Mouse (Mus musculus): ENCODE results near the gene Ppard.

DNA sequence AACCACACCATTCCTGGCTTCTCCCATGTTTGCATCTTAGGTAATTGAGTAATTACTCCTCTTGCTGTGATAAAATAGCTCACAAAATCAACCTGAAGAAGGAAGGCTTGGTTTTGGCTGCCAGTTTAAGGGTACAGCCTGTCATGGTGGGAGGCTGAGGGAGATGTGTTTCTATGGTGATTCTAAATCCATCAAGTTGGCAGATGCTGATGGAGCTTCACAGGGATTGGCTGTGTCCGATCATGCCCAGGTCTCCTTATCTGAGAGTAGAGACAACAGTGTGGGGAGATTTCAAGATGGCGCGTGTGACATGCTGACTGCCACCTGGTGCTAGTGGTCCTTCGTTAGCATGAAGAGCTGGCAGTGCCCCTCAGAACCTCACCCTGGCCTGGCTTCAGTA is 89.2 kb downstream of the Ppard start:
- TF ChIP-seq TAL1 (IDR thresholded peaks at IDR 0.05; ENCODE audit: low read length) (no peak), GATA1 (IDR thresholded peaks at IDR 0.05; ENCODE audit: low read length) (no peak)

All from erythroblast, embryonic 14.5 days (primary cell).